Mouse (Mus musculus): ENCODE measurements at regions not wholly inside any gene's neighbourhood (a gene's known extent, or its start where the extent isn't known, plus 50 kb on each side); places are given as distances from the start of the nearest gene placed in this dataset.
A peak's percentile ranks its signal among the peaks of the same experiment; 100 is the strongest.

- ATAC-seq = no peak
- Histone ChIP-seq H3K4me1 (no peaks in the 10 kb centered on the region), H3K4me2 (no peak overlapping the region), H3K4me3 (no peak overlapping the region), H3K36me3 (no peaks in the 10 kb centered on the region), H3K9me3 (replicated peaks) (no peaks in the 10 kb centered on the region), H3K27ac (no peak overlapping the region), H3K27me3 (replicated peaks) (no peaks in the 10 kb centered on the region), H3K9ac (no peak overlapping the region)
- 58% methylated on average over 7 of the region's 7 CpGs for WGBS (ENCODE audit: insufficient replicate concordance)
Measured at GRCm38 (mm10) chr3:131802841-131803240, 238.3 kb downstream of the Papss1 start.

- Histone ChIP-seq H3K9me3 (replicated peaks) (no peaks in the 10 kb centered on the region), H3K36me3 (no peaks in the 10 kb centered on the region), H3K4me1 (no peaks in the 10 kb centered on the region), H3K4me2 (no peak overlapping the region), H3K9ac (no peak overlapping the region), H3K4me3 (no peak overlapping the region), H3K27me3 (replicated peaks) (no peaks in the 10 kb centered on the region), H3K27ac (no peak overlapping the region)
- ATAC-seq = no peak
- 67% methylated on average over 8 of the region's 8 CpGs for WGBS (ENCODE audit: insufficient replicate concordance)
Measured at GRCm38 (mm10) chr3:131808127-131808526, 243.6 kb downstream of the Papss1 start.

DNA sequence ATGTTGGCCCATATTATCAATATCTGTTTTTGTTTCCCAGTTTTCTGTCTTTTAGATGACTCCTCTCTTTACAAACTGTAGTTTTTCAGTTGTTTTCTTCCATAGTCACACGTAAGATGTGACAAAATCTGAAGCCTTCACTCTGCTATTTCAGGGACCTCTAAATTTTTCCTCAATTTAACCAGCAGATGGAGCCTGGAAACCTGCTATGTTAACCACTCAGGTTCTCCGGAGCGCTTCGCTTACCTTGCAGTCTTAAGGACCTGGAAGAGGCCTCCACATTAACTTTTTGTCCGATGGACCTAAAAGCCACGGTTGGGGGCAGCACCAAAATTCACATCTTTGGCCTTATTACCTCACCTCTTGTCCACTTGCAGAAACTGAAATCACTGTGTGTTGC is 248.4 kb downstream of the Papss1 start:
- no peaks in the 10 kb centered on the region for H3K4me1 ChIP-seq
- no peak overlapping the region for H3K4me2 ChIP-seq
- no peak overlapping the region for H3K27ac ChIP-seq
- 55% methylated on average over 6 of the region's 6 CpGs for WGBS (ENCODE audit: insufficient replicate concordance)
- H3K36me3 ChIP-seq = no peaks in the 10 kb centered on the region
- ATAC-seq = no peak
- H3K9ac ChIP-seq = no peak overlapping the region
- no peaks in the 10 kb centered on the region for H3K9me3 ChIP-seq (replicated peaks)
- H3K4me3 ChIP-seq = no peak overlapping the region
- no peaks in the 10 kb centered on the region for H3K27me3 ChIP-seq (replicated peaks)

DNA sequence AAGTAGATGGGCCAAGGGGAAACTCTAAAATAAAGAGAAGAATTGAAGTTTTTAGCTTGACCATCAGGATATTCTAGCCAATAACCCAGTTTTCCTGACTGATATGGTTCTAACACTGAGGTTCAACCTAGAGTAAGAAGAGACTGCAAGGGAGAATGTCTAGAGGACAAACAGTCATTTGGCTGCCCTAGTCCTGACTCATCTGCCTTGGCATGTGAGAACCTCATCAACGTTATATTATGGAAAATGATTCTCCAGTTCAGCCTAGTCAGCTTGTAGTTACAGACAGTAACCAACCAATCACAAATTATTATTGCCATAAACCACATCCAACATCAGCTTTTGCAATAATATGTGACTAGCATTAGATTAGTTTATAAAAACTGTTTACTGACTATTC is 254.2 kb downstream of the Papss1 start:
- H3K4me2 ChIP-seq = no peak overlapping the region
- H3K4me1 ChIP-seq = no peaks in the 10 kb centered on the region
- no peaks in the 10 kb centered on the region for H3K36me3 ChIP-seq
- H3K27ac ChIP-seq = no peak overlapping the region
- no peak overlapping the region for H3K4me3 ChIP-seq
- no peaks in the 10 kb centered on the region for H3K9me3 ChIP-seq (replicated peaks)
- no peak overlapping the region for H3K9ac ChIP-seq
- ATAC-seq = no peak
- H3K27me3 ChIP-seq (replicated peaks) = no peaks in the 10 kb centered on the region
- WGBS (ENCODE audit: insufficient replicate concordance) = 58% methylated on average over 1 of the region's 1 CpGs

DNA sequence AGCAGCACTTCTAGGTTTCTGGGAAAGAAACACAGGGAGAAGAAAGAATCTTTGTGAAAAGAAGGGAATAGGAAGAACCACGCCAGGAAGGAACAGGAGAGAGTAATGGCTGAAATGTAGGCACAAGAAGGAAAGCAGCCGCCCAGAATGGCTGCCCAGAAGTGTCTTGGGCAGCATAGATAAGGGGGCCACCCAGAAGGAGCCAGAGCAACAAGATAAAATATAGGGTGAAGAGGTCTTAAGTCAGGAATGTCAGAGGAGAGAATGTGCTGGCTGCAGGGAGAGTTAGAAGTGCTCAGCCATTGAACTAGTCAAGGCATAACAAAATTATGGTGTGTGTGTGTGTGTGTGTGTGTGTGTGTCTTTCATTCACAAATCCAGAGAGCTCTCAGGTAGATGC is 227.7 kb upstream of the Dkk2 start:
- Histone ChIP-seq H3K4me3 (no peak overlapping the region), H3K4me2 (no peak overlapping the region), H3K9me3 (replicated peaks) (no peaks in the 10 kb centered on the region), H3K36me3 (no peaks in the 10 kb centered on the region), H3K27me3 (replicated peaks) (no peaks in the 10 kb centered on the region), H3K4me1 (no peaks in the 10 kb centered on the region), H3K27ac (no peak overlapping the region), H3K9ac (no peak overlapping the region)
- ATAC-seq = 0 out of 2 replicates have a peak, but pooled peaks have one; percentile 59
- 34% methylated on average over 2 of the region's 2 CpGs for WGBS (ENCODE audit: insufficient replicate concordance)

GRCm38 (mm10) chr3:131859083-131859482 is 226.0 kb upstream of the Dkk2 start:
- H3K4me3 ChIP-seq = no peak overlapping the region
- H3K36me3 ChIP-seq = no peaks in the 10 kb centered on the region
- no peak for ATAC-seq
- no peaks in the 10 kb centered on the region for H3K4me1 ChIP-seq
- no peak overlapping the region for H3K27ac ChIP-seq
- 68% methylated on average over 12 of the region's 12 CpGs for WGBS (ENCODE audit: insufficient replicate concordance)
- no peaks in the 10 kb centered on the region for H3K27me3 ChIP-seq (replicated peaks)
- no peak overlapping the region for H3K4me2 ChIP-seq
- no peak overlapping the region for H3K9ac ChIP-seq
- H3K9me3 ChIP-seq (replicated peaks) = no peaks in the 10 kb centered on the region

- Histone ChIP-seq H3K9ac (no peak overlapping the region), H3K27ac (no peak overlapping the region), H3K36me3 (no peaks in the 10 kb centered on the region), H3K4me1 (no peaks in the 10 kb centered on the region), H3K27me3 (replicated peaks) (no peaks in the 10 kb centered on the region), H3K4me3 (no peak overlapping the region), H3K4me2 (no peak overlapping the region), H3K9me3 (replicated peaks) (0 out of 2 replicates have a peak, but pooled peaks cover 5% of the 10 kb centered on the region)
- no peak for ATAC-seq
- WGBS (ENCODE audit: insufficient replicate concordance) = 51% methylated on average over 5 of the region's 5 CpGs
Measured at GRCm38 (mm10) chr3:131865106-131865505, 220.0 kb upstream of the Dkk2 start.

DNA sequence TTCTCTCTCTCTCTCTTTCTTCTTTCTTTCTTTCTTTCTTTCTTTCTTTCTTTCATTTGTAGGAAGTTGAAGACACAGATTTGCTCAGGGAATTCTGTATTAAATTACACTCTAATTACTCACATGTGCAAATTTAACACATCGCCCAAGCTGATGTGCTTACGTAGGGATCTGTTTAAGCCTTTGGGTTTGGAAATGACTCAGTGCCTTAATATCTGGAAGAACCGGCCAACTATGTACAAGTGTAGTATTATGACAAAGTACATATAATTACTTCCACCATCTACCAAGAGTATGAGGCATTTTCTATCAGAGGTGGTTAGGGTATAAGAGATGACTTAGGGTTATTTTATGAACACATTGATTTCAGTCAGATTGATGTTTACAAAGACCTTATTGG is 217.8 kb upstream of the Dkk2 start:
- 77% methylated on average over 3 of the region's 3 CpGs for WGBS (ENCODE audit: insufficient replicate concordance)
- Histone ChIP-seq H3K9ac (no peak overlapping the region), H3K4me1 (no peaks in the 10 kb centered on the region), H3K4me2 (no peak overlapping the region), H3K4me3 (no peak overlapping the region), H3K27me3 (replicated peaks) (no peaks in the 10 kb centered on the region), H3K9me3 (replicated peaks) (0 out of 2 replicates have a peak, but pooled peaks cover 5% of the 10 kb centered on the region), H3K36me3 (no peaks in the 10 kb centered on the region), H3K27ac (no peak overlapping the region)
- no peak for ATAC-seq

DNA sequence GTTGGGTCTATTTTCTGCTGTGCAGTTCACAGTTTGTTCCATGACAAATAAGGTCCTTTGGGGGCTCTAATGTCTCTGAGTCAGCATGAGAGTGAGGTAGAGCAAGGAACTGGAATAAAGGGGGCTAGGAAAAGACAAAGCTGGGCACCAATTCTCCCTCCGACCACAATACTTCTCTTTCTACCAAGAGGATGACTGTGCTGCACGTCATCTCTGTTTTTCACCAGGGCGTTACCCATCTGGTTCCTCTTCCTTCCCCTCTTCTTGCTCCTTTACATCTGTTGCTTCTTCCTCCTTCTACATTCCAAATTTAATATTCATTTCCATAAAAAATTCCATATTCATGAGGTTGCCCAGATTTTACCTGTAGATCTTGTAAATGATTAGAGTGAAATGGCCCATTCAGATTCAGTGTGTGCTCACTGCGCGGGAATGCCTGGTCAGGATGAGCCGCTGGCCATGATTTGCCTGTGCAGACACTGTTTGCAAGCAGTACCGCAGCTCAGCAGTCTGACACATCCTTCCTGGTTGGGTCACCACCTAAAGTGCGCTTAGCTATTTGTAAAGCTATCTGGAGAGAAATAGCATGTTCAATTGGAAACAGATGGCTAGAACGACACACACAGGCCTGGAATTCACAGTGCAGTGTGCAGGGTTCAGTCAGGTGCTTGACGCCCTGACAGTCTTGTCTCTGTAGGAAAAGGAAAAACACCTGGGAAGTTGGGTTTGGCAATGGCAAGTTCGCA is 216.7 kb upstream of the Dkk2 start:
- Histone ChIP-seq H3K4me2 (no peak overlapping the region), H3K4me1 (no peaks in the 10 kb centered on the region), H3K27ac (no peak overlapping the region), H3K4me3 (no peak overlapping the region), H3K9ac (no peak overlapping the region), H3K9me3 (replicated peaks) (0 out of 2 replicates have a peak, but pooled peaks cover 5% of the 10 kb centered on the region), H3K27me3 (replicated peaks) (no peaks in the 10 kb centered on the region), H3K36me3 (no peaks in the 10 kb centered on the region)
- WGBS (ENCODE audit: insufficient replicate concordance) = 60% methylated on average over 11 of the region's 11 CpGs
- ATAC-seq = no peak

DNA sequence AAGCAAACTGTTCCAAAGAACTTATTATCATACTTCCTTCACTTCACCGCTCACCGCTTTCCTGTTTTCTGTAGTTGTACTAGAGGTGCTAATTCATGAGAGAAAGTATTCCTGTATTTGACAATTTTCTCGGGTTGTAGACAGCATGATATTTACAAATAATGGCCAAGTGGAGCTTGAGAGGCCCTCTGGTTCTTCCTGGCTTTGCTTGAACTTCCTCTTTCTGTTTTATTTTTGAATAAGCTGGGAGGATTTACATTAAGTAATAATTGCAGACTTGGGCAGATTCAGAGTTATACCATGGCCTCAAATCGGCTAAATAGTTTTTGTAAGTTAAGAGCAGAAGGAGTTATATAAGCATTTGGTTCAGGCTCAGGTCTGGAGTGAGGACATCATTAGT is 215.8 kb upstream of the Dkk2 start:
- no peaks in the 10 kb centered on the region for H3K36me3 ChIP-seq
- H3K4me3 ChIP-seq = no peak overlapping the region
- 60% methylated on average over 4 of the region's 4 CpGs for WGBS (ENCODE audit: insufficient replicate concordance)
- no peak for ATAC-seq
- no peak overlapping the region for H3K27ac ChIP-seq
- H3K4me1 ChIP-seq = no peaks in the 10 kb centered on the region
- no peak overlapping the region for H3K4me2 ChIP-seq
- 0 out of 2 replicates have a peak, but pooled peaks cover 5% of the 10 kb centered on the region for H3K9me3 ChIP-seq (replicated peaks)
- H3K9ac ChIP-seq = no peak overlapping the region
- H3K27me3 ChIP-seq (replicated peaks) = no peaks in the 10 kb centered on the region

- no peaks in the 10 kb centered on the region for H3K27me3 ChIP-seq (replicated peaks)
- no peak overlapping the region for H3K27ac ChIP-seq
- H3K4me1 ChIP-seq = no peaks in the 10 kb centered on the region
- H3K4me2 ChIP-seq = no peak overlapping the region
- no peak for ATAC-seq
- H3K4me3 ChIP-seq = no peak overlapping the region
- H3K9me3 ChIP-seq (replicated peaks) = no peaks in the 10 kb centered on the region
- H3K9ac ChIP-seq = no peak overlapping the region
- no peaks in the 10 kb centered on the region for H3K36me3 ChIP-seq
Measured at GRCm38 (mm10) chr3:131882667-131883066, 202.4 kb upstream of the Dkk2 start.

DNA sequence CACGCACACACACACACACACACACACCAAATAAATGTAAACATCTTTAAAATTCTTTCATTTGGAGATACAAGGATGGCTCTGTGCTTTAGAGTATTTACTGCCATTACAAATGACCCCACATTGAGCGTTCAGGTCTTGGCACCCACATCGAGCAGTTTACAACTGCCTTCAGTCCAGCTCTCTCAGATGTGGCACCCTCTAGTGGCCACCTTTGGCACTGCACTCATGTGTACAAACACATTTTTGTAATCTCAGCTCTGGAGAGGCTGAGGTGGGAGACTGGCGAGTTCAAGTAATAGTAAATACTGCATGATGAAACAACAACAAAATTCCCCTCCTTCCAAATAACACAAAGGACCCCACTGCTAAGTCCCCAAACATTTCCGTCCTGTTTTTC is 198.6 kb upstream of the Dkk2 start:
- Histone ChIP-seq H3K36me3 (no peaks in the 10 kb centered on the region), H3K4me2 (no peak overlapping the region), H3K4me3 (no peak overlapping the region), H3K27ac (no peak overlapping the region), H3K27me3 (replicated peaks) (no peaks in the 10 kb centered on the region), H3K9me3 (replicated peaks) (no peaks in the 10 kb centered on the region), H3K4me1 (no peaks in the 10 kb centered on the region), H3K9ac (no peak overlapping the region)
- 69% methylated on average over 5 of the region's 5 CpGs for WGBS (ENCODE audit: insufficient replicate concordance)
- no peak for ATAC-seq

GRCm38 (mm10) chr3:131886984-131887383 is 198.1 kb upstream of the Dkk2 start:
- ATAC-seq = no peak
- WGBS (ENCODE audit: insufficient replicate concordance) = 77% methylated on average over 8 of the region's 8 CpGs
- Histone ChIP-seq H3K9me3 (replicated peaks) (no peaks in the 10 kb centered on the region), H3K4me3 (no peak overlapping the region), H3K4me1 (no peaks in the 10 kb centered on the region), H3K4me2 (no peak overlapping the region), H3K27ac (no peak overlapping the region), H3K36me3 (no peaks in the 10 kb centered on the region), H3K27me3 (replicated peaks) (no peaks in the 10 kb centered on the region), H3K9ac (no peak overlapping the region)
